ENCODE assay signal across 24 mouse cellular contexts in the genomic region with DNA sequence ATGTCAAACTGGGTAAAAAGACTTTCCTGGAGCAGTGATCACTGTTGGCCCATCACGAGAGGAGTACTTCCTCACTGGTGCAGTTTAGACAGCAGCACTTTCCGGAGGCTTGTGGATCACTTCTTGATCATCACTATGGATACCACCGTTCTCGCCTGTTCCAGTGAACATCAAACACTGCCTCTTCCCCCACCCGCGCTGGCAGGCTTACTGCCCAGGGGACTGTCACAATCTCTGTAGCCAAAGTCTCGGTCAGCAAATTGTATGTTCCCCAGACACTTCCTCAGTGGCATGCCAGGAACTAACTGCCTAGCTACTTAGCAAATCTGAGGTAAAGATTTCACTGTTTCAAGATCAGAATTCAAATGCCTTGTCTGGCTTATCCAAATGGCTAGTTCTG. TPM values are rescaled to one million over a fixed set of nuclear protein-coding genes. Genes with fewer than 3 reads are reported as not detected.
DNase-seq lines count a peak whose midpoint lies in the region; ATAC-seq and TF ChIP-seq lines count a peak whose summit lies in the region.
"Had no signal": no experiment of that assay in that cellular context is flagged by ENCODE, and none has a peak within 500 bp of the region (broad histone marks: within the 10 kb centered on the region; RNA-seq: fewer than 3 reads in every experiment).

No protein-coding gene starts in this region.

- WGBS in hindbrain, embryonic 15.5 days: 75% methylated on average over 7 of the region's 7 CpGs
- WGBS in hindbrain, embryonic 13.5 days: 90% methylated on average over 7 of the region's 7 CpGs
- WGBS in macrophage (ENCODE audit: missing documents): 67% methylated on average over 7 of the region's 7 CpGs

- TF ChIP-seq CTCF in left cerebral cortex, adult 2 months (IDR thresholded peaks at IDR 0.05): no peak

- no peak overlapping the region for H3K4me3 ChIP-seq in hindbrain, embryonic 15.5 days
- no peak overlapping the region for H3K4me3 ChIP-seq in hindbrain, embryonic 13.5 days
- no peak overlapping the region for H3K4me3 ChIP-seq in left cerebral cortex, adult 2 months
- no peak overlapping the region for H3K4me3 ChIP-seq in macrophage (ENCODE audit: inconsistent target)
- H3K4me3 ChIP-seq: embryonic facial prominence, embryonic 15.5 days; heart, embryonic 10.5 days; layer of hippocampus, adult 2 months; megakaryocyte, embryonic 14.5 days; midbrain, embryonic 15.5 days; neural tube, embryonic 15.5 days had no signal

- peak; percentile 73 for DNase-seq in adrenal gland, postnatal 14 days
- DNase-seq in adrenal gland, postnatal 4 days (ENCODE audit: low spot score in 2 of 2): no peak
- DNase-seq in left cerebral cortex, postnatal 4 days: peak; percentile 61
- no peak for DNase-seq in left cerebral cortex, adult 2 months (ENCODE audit: extremely low spot score in 1 of 2, low spot score in 2 of 2)
- DNase-seq: cerebellum, adult 2 months; cerebellum, postnatal 36 days; forebrain, postnatal 0 days; gastrocnemius, postnatal 14 days; heart, postnatal 10 days; kidney, adult 2 months; liver; lung, postnatal 10 days; right cerebral cortex, postnatal 25 days; thymus, postnatal 36 days had no signal

- H3K36me3 ChIP-seq in hindbrain, embryonic 15.5 days: 0 out of 2 replicates have a peak, but pooled peaks cover 4% of the 10 kb centered on the region
- H3K36me3 ChIP-seq in hindbrain, embryonic 13.5 days: peaks cover 46% of the 10 kb centered on the region
- peaks cover 57% of the 10 kb centered on the region for H3K36me3 ChIP-seq in macrophage (ENCODE audit: inconsistent target)
- H3K36me3 ChIP-seq: midbrain, embryonic 15.5 days had no signal

- ATAC-seq in hindbrain, embryonic 15.5 days (ENCODE audit: low FRiP score, low read depth): peak; percentile 64; the same call in 1 of the 2 replicates
- ATAC-seq in hindbrain, embryonic 13.5 days (ENCODE audit: low FRiP score): no peak
- ATAC-seq: activated CD4-positive, CD25-positive, alpha-beta regulatory T cell, adult 4 months; forebrain, postnatal 0 days; midbrain, embryonic 15.5 days had no signal

- intact Hi-C loops in left cerebral cortex, postnatal 4 days (cut with DNase I): no loop called here
- intact Hi-C loops in left cerebral cortex, adult 2 months (cut with DNase I): no loop called here

- H3K4me2 ChIP-seq in hindbrain, embryonic 15.5 days: no peak overlapping the region
- H3K4me2 ChIP-seq in hindbrain, embryonic 13.5 days: no peak overlapping the region
- H3K4me2 ChIP-seq: embryonic facial prominence, embryonic 15.5 days; midbrain, embryonic 15.5 days; neural tube, embryonic 15.5 days had no signal

- no peak overlapping the region for H3K27ac ChIP-seq in hindbrain, embryonic 15.5 days (replicated peaks)
- H3K27ac ChIP-seq in hindbrain, embryonic 13.5 days: no peak overlapping the region
- H3K27ac ChIP-seq in left cerebral cortex, adult 2 months: no peak overlapping the region
- peak overlapping the region; percentile 41 for H3K27ac ChIP-seq in macrophage
- H3K27ac ChIP-seq: embryonic facial prominence, embryonic 15.5 days; heart, embryonic 10.5 days; layer of hippocampus, adult 2 months; midbrain, embryonic 15.5 days; neural tube, embryonic 15.5 days had no signal

- no peak overlapping the region for H3K9ac ChIP-seq in hindbrain, embryonic 15.5 days
- H3K9ac ChIP-seq in hindbrain, embryonic 13.5 days: no peak overlapping the region
- H3K9ac ChIP-seq: embryonic facial prominence, embryonic 15.5 days; forebrain, postnatal 0 days; midbrain, embryonic 15.5 days; neural tube, embryonic 15.5 days had no signal

- no peaks in the 10 kb centered on the region for H3K9me3 ChIP-seq in hindbrain, embryonic 15.5 days
- H3K9me3 ChIP-seq in hindbrain, embryonic 13.5 days: peaks cover 4% of the 10 kb centered on the region; the same call in 1 of the 2 replicates
- H3K9me3 ChIP-seq: embryonic facial prominence, embryonic 15.5 days; midbrain, embryonic 15.5 days; neural tube, embryonic 15.5 days had no signal

- no peaks in the 10 kb centered on the region for H3K27me3 ChIP-seq in hindbrain, embryonic 15.5 days
- H3K27me3 ChIP-seq in hindbrain, embryonic 13.5 days: no peaks in the 10 kb centered on the region
- H3K27me3 ChIP-seq: embryonic facial prominence, embryonic 15.5 days; megakaryocyte, embryonic 14.5 days; midbrain, embryonic 15.5 days; neural tube, embryonic 15.5 days had no signal

- H3K79me2 ChIP-seq in macrophage (ENCODE audit: inconsistent target): peaks cover 34% of the 10 kb centered on the region; the same call in 1 of the 2 replicates

- H3K4me1 ChIP-seq in hindbrain, embryonic 15.5 days (replicated peaks): no peaks in the 10 kb centered on the region; the same call in 1 of the 2 replicates
- peaks cover 6% of the 10 kb centered on the region; the same call in 1 of the 2 replicates for H3K4me1 ChIP-seq in hindbrain, embryonic 13.5 days (replicated peaks)
- H3K4me1 ChIP-seq: heart, embryonic 10.5 days; midbrain, embryonic 15.5 days had no signal

RNA-seq across cellular contexts. Expression of a gene that starts 32.9 kb away (rescaled TPM):
- total RNA-seq in adrenal gland, postnatal 14 days (2021): 164 and 209 TPM in 2 replicates
- total RNA-seq in adrenal gland, postnatal 4 days (2021): 100 to 1,000 TPM; 117 to 127 TPM
- 10.1 and 11.1 TPM in 2 replicates for polyA plus RNA-seq in hindbrain, embryonic 15.5 days (2015; fragmentation: Nextera tagmentation; extraction: Ambion mirVana)
- 10.0 and 10.3 TPM in 2 replicates for polyA plus RNA-seq in hindbrain, embryonic 13.5 days (2015; fragmentation: Nextera tagmentation; extraction: Ambion mirVana)
- total RNA-seq in left cerebral cortex, postnatal 4 days (2021): 10 to 100 TPM; 34.3 to 34.8 TPM
- 10 to 100 TPM; 17.0 to 19.5 TPM for total RNA-seq in left cerebral cortex, adult 2 months (2021)
- total RNA-seq in macrophage (2018; cell fraction: chromatin; rRNA removed): 1,000 to 10,000 TPM in 8 of 26 experiments, 100 to 1,000 TPM in 18; 205 to 2,656 (median 727) TPM
- 100 to 1,000 TPM; 160 to 731 (median 322) TPM for total RNA-seq in macrophage (2018; cell fraction: cytosol; rRNA removed)
- 1,000 to 10,000 TPM in 2 of 26 experiments, 100 to 1,000 TPM in 24; 291 to 1,224 (median 585) TPM for total RNA-seq in macrophage (2018; cell fraction: nucleus; rRNA removed)
- polyA plus RNA-seq in macrophage (2018): 100 to 236 TPM (median 160 TPM) in 3 replicates

Comparison
In these comparisons a context has a peak if more than half of its experiments do, and no peak if none do; other contexts are left out.
1. DNase-seq: peak in adrenal gland, postnatal 14 days (single experiment) and left cerebral cortex, postnatal 4 days (single experiment); none in adrenal gland, postnatal 4 days (0 of 2) and left cerebral cortex, adult 2 months (0 of 2).